ENCODE assay signal across 24 mouse cellular contexts in genomic region chr7:58705158-58705557, GRCm38 (mm10). TPM values are rescaled to one million over a fixed set of nuclear protein-coding genes. Genes with fewer than 3 reads are reported as not detected.
DNase-seq lines count a peak whose midpoint lies in the region; ATAC-seq and TF ChIP-seq lines count a peak whose summit lies in the region.
"Had no signal": no experiment of that assay in that cellular context is flagged by ENCODE, and none has a peak within 500 bp of the region (broad histone marks: within the 10 kb centered on the region; RNA-seq: fewer than 3 reads in every experiment).

No protein-coding gene starts in this region.

- ATAC-seq in common myeloid progenitor, adult 5-6 weeks (replicated peaks; ENCODE audit: low read depth, poor library complexity, severe bottlenecking), result peak; percentile 48; the same call in 1 of the 2 replicates
- ATAC-seq in megakaryocyte progenitor cell, adult 5-6 weeks (replicated peaks; ENCODE audit: poor library complexity), result peak; percentile 66
- ATAC-seq: activated CD4-positive, CD25-positive, alpha-beta regulatory T cell, adult 4 months; forebrain, embryonic 13.5 days; forebrain, embryonic 15.5 days; forebrain, postnatal 0 days; Patski had no signal

- no peak overlapping the region for H3K4me3 ChIP-seq in layer of hippocampus, adult 2 months
- H3K4me3 ChIP-seq in gastrocnemius, adult 2 months, result no peak overlapping the region
- H3K4me3 ChIP-seq: embryonic facial prominence, embryonic 10.5 days; embryonic facial prominence, embryonic 12.5 days; forebrain, embryonic 13.5 days; forebrain, embryonic 15.5 days had no signal

- DNase-seq in layer of hippocampus, adult 2 months (ENCODE audit: low spot score in 2 of 2), result no peak
- DNase-seq in layer of hippocampus, adult 9-11 months, result no peak
- no peak for DNase-seq in kidney, postnatal 4 days
- DNase-seq in gastrocnemius, adult 2 months, result no peak
- no peak for DNase-seq in left cerebral cortex, postnatal 10 days (ENCODE audit: extremely low spot score in 1 of 2, low spot score in 2 of 2)
- DNase-seq: adrenal gland, adult 8-10 months; adrenal gland, postnatal 14 days; adrenal gland, postnatal 36 days; cerebellum, adult 11-12 months; cerebellum, adult 2 months; cerebellum, adult 9-10 months; cerebellum, postnatal 10 days; cerebellum, postnatal 25 days; forebrain, postnatal 0 days had no signal

- H3K27ac ChIP-seq in layer of hippocampus, adult 2 months, result no peak overlapping the region
- no peak overlapping the region for H3K27ac ChIP-seq in gastrocnemius, adult 2 months
- H3K27ac ChIP-seq: embryonic facial prominence, embryonic 10.5 days; embryonic facial prominence, embryonic 12.5 days; forebrain, embryonic 13.5 days; forebrain, embryonic 15.5 days had no signal

- intact Hi-C loops in gastrocnemius, adult 2 months (cut with DNase I), result no loop called here
- intact Hi-C loops in left cerebral cortex, postnatal 10 days (cut with DNase I), result no loop called here

- peak; percentile 25; the same call in 1 of the 2 replicates for TF ChIP-seq CTCF in layer of hippocampus, adult 2 months (conservative IDR thresholded peaks at IDR 0.05)
- TF ChIP-seq CTCF in gastrocnemius, adult 2 months (IDR thresholded peaks at IDR 0.05), result no peak

RNA-seq across cellular contexts. Expression of gene Atp10a, which starts 49.2 kb away (rescaled TPM):
- total RNA-seq in layer of hippocampus, adult 2 months (2021), result 1 to 10 TPM; 7.5 to 8.4 TPM
- 17.9 and 22.7 TPM in 2 replicates for total RNA-seq in common myeloid progenitor, adult 5-6 weeks (2017)
- total RNA-seq in megakaryocyte progenitor cell, adult 5-6 weeks (2015), result 12.1 and 13.8 TPM in 2 replicates
- total RNA-seq in megakaryocyte progenitor cell, adult 5-6 weeks (2017), result 15.1 and 17.9 TPM in 2 replicates
- total RNA-seq in gastrocnemius, adult 2 months (2021), result 1 to 10 TPM; 1.3 to 2.0 TPM
- 1 to 10 TPM; 3.4 to 5.5 TPM for total RNA-seq in left cerebral cortex, postnatal 10 days (2021)
- total RNA-seq: CH12.LX, G1E had no signal
